Mouse (Mus musculus): ENCODE results near the gene Dohh.

GRCm38 (mm10) chr10:81406504-81407440 lies 22.5 kb downstream of the Dohh start:
- TF ChIP-seq CTCF (IDR thresholded peaks at IDR 0.05; ENCODE audit: low read depth) (no peak), EP300 (IDR thresholded peaks at IDR 0.05; ENCODE audit: low read depth) (no peak)

Data from liver, postnatal 0 days (tissue).